Mouse (Mus musculus): Measurements from ENCODE around the gene Rab6b. TPM values are rescaled to one million over a fixed set of nuclear protein-coding genes. Genes with fewer than 3 reads are reported as not detected.

The Rab6b gene
- 5.2 and 5.3 TPM in 2 replicates for polyA plus RNA-seq (2015; fragmentation: Nextera tagmentation; extraction: Ambion mirVana)

- H3K9me3 ChIP-seq (replicated peaks), result no peaks in the 10 kb centered on the region
- H3K4me2 ChIP-seq, result peak within 1 kb of the TSS; percentile 98
- H3K4me1 ChIP-seq, result peaks cover 40% of the 10 kb centered on the region
- peaks cover 58% of the 10 kb centered on the region for H3K27me3 ChIP-seq
- 0 out of 2 replicates have a peak within 1 kb of the TSS, but pooled peaks have one; percentile 13 for H3K27ac ChIP-seq
- no peaks in the 10 kb centered on the region for H3K36me3 ChIP-seq
- ATAC-seq (replicated peaks; ENCODE audit: low FRiP score), result peak; percentile 45
- H3K4me3 ChIP-seq (replicated peaks), result peak within 1 kb of the TSS; percentile 71
- peak within 1 kb of the TSS; percentile 71 for H3K9ac ChIP-seq
- under 1% methylated on average over 52 of the region's 81 CpGs for WGBS
Measured at GRCm38 (mm10) chr9:103111621-103112470, at the start of gene Rab6b. Gene Rab6b (plus strand): TSS chr9:103111787.

GRCm38 (mm10) chr9:103063591-103063990, 48.0 kb upstream of the Rab6b start:
- H3K4me1 ChIP-seq, result no peaks in the 10 kb centered on the region
- ATAC-seq (replicated peaks; ENCODE audit: low FRiP score), result no peak
- no peaks in the 10 kb centered on the region for H3K27me3 ChIP-seq
- H3K9ac ChIP-seq, result no peak overlapping the region
- no peak overlapping the region for H3K4me3 ChIP-seq (replicated peaks)
- no peak overlapping the region for H3K27ac ChIP-seq
- WGBS, result 85% methylated on average over 6 of the region's 6 CpGs
- no peak overlapping the region for H3K4me2 ChIP-seq
- H3K9me3 ChIP-seq (replicated peaks), result no peaks in the 10 kb centered on the region
- no peaks in the 10 kb centered on the region for H3K36me3 ChIP-seq

DNA sequence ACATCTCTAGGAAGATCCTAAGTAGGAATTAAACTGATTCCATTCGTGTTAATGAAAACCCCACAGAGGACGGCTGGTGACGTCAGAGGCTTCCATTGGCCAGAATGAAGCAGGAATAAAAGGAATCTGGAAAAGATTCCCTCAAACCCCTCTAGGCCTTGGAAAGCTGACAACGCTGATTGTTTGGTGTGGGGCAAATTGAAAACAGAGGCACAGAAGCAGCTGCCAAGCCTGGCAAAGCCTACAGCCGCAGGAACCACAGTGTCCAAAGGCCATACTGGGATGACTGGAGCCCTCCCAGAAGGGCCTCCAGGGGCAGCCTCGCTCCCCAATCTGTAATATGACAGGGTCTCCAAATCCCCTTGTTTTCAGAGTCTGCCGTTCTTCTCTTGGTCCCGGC, 44.7 kb upstream of the Rab6b start:
- Histone ChIP-seq H3K9ac (no peak overlapping the region), H3K27me3 (no peaks in the 10 kb centered on the region), H3K4me2 (no peak overlapping the region), H3K9me3 (replicated peaks) (no peaks in the 10 kb centered on the region), H3K27ac (no peak overlapping the region), H3K4me1 (peaks cover 8% of the 10 kb centered on the region), H3K4me3 (replicated peaks) (no peak overlapping the region), H3K36me3 (no peaks in the 10 kb centered on the region)
- WGBS, result 87% methylated on average over 8 of the region's 8 CpGs
- no peak for ATAC-seq (replicated peaks; ENCODE audit: low FRiP score)

DNA sequence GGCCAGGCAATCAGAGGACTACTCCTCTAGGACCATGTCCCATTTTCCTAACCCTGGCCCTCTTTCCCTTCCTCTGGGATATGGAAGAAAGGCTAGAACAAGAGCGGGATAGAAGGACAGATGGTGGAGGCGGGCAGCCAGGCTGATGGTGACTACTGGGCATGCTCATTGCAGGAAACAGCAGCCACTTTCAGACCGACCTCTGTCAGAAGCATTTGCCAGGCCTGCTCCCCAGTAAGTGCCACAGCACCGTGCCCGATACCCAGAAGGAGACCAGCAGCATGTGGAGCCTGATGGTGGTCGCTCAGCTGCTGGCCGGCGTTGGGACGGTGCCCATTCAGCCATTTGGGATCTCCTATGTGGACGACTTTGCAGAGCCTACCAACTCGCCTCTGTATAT, 43.9 kb upstream of the Rab6b start:
- no peak for ATAC-seq (replicated peaks; ENCODE audit: low FRiP score)
- H3K4me3 ChIP-seq (replicated peaks), result no peak overlapping the region
- H3K27me3 ChIP-seq, result no peaks in the 10 kb centered on the region
- no peaks in the 10 kb centered on the region for H3K9me3 ChIP-seq (replicated peaks)
- no peaks in the 10 kb centered on the region for H3K36me3 ChIP-seq
- peaks cover 15% of the 10 kb centered on the region for H3K4me1 ChIP-seq
- no peak overlapping the region for H3K9ac ChIP-seq
- WGBS, result 93% methylated on average over 11 of the region's 11 CpGs
- no peak overlapping the region for H3K27ac ChIP-seq
- H3K4me2 ChIP-seq, result no peak overlapping the region

DNA sequence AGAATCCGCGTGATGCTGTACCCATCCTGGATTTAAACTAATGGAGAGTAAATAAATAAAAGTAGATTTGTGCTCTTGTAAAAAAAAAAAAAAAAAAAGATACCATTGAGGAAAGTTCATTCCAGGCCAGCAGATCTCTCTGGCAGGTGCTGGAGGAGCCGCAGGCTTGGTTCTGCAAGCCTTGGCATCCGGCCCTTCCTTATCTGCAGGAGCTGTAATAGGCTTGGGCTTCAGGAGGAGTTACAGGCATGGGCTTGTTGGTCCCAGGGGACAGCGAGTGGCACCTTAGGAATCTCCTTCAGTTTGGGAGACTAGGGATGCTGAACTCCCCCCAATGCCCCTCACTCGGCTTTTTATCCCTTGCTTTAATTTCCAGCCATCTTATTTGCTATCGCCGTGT, 42.8 kb upstream of the Rab6b start:
- H3K9ac ChIP-seq, result no peak overlapping the region
- no peak for ATAC-seq (replicated peaks; ENCODE audit: low FRiP score)
- WGBS, result 95% methylated on average over 8 of the region's 8 CpGs

GRCm38 (mm10) chr9:103071541-103072203, 39.9 kb upstream of the Rab6b start:
- ATAC-seq (replicated peaks; ENCODE audit: low FRiP score), result peak; percentile 61
- Histone ChIP-seq H3K4me2 (no peak overlapping the region), H3K9ac (no peak overlapping the region), H3K4me3 (replicated peaks) (no peak overlapping the region), H3K27ac (0 out of 2 replicates have a peak overlapping the region, but pooled peaks have one; percentile 43), H3K9me3 (replicated peaks) (no peaks in the 10 kb centered on the region), H3K4me1 (peaks cover 17% of the 10 kb centered on the region), H3K27me3 (no peaks in the 10 kb centered on the region), H3K36me3 (no peaks in the 10 kb centered on the region)
- 52% methylated on average over 7 of the region's 7 CpGs for WGBS

More for the DNA sequence above, 42.8 kb upstream of the Rab6b start:
- Histone ChIP-seq H3K27ac (no peak overlapping the region), H3K36me3 (no peaks in the 10 kb centered on the region), H3K4me2 (no peak overlapping the region), H3K4me3 (replicated peaks) (no peak overlapping the region), H3K9me3 (replicated peaks) (no peaks in the 10 kb centered on the region), H3K4me1 (peaks cover 17% of the 10 kb centered on the region), H3K27me3 (no peaks in the 10 kb centered on the region)

- 84% methylated on average over 6 of the region's 6 CpGs for WGBS
- 0 out of 2 replicates have a peak overlapping the region, but pooled peaks have one; percentile 43 for H3K27ac ChIP-seq
Measured at GRCm38 (mm10) chr9:103072204-103072599, 39.4 kb upstream of the Rab6b start.

DNA sequence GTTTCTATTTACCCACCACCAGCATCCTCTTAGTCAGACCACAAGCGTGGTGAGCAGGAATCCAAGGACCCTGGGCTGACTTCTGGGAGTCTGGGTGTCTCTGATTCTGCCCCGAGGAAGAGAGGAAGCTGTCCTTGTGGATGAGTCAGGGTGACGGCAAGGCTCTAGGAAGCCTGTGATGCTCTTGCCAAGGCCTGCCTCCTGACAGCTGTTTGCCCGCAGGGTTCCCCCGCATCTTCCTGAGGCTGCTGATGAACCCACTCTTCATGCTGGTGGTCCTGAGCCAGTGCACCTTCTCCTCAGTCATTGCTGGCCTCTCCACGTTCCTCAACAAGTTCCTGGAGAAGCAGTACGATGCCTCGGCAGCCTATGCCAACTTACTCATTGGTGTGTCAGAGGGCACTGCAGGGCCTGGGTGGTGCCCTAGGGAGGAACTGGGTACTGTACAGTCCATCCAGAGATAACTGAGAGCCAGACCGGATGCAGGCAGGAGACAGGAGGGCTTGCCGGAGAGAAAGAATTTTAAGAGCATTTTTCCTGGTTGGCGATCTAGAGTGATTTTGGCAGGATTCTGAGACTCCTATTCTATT, 38.6 kb upstream of the Rab6b start:
- H3K36me3 ChIP-seq, result no peaks in the 10 kb centered on the region
- no peaks in the 10 kb centered on the region for H3K27me3 ChIP-seq
- no peak overlapping the region for H3K4me3 ChIP-seq (replicated peaks)
- no peak overlapping the region for H3K9ac ChIP-seq
- ATAC-seq (replicated peaks; ENCODE audit: low FRiP score), result no peak
- no peak overlapping the region for H3K27ac ChIP-seq
- no peak overlapping the region for H3K4me2 ChIP-seq
- H3K9me3 ChIP-seq (replicated peaks), result no peaks in the 10 kb centered on the region
- WGBS, result 83% methylated on average over 11 of the region's 11 CpGs
- peaks cover 27% of the 10 kb centered on the region for H3K4me1 ChIP-seq

More at GRCm38 (mm10) chr9:103072204-103072599, 39.4 kb upstream of the Rab6b start:
- ATAC-seq (replicated peaks; ENCODE audit: low FRiP score), result no peak
- Histone ChIP-seq H3K4me3 (replicated peaks) (no peak overlapping the region), H3K9ac (no peak overlapping the region), H3K9me3 (replicated peaks) (no peaks in the 10 kb centered on the region), H3K4me1 (peaks cover 21% of the 10 kb centered on the region), H3K27me3 (no peaks in the 10 kb centered on the region), H3K4me2 (no peak overlapping the region), H3K36me3 (no peaks in the 10 kb centered on the region)

- 68% methylated on average over 21 of the region's 21 CpGs for WGBS
- H3K36me3 ChIP-seq, result no peaks in the 10 kb centered on the region
- no peak overlapping the region for H3K4me3 ChIP-seq (replicated peaks)
- H3K9ac ChIP-seq, result no peak overlapping the region
- ATAC-seq (replicated peaks; ENCODE audit: low FRiP score), result peak; percentile 43; the same call in 1 of the 2 replicates
- no peak overlapping the region for H3K27ac ChIP-seq
- 0 out of 2 replicates have a peak, but pooled peaks cover 3% of the 10 kb centered on the region for H3K27me3 ChIP-seq
- peaks cover 18% of the 10 kb centered on the region for H3K4me1 ChIP-seq
- no peak overlapping the region for H3K4me2 ChIP-seq
- no peaks in the 10 kb centered on the region for H3K9me3 ChIP-seq (replicated peaks)
Measured at GRCm38 (mm10) chr9:103076836-103077531, 34.6 kb upstream of the Rab6b start.

- no peak overlapping the region for H3K27ac ChIP-seq
- peaks cover 11% of the 10 kb centered on the region for H3K4me1 ChIP-seq
- no peak overlapping the region for H3K4me2 ChIP-seq
- ATAC-seq (replicated peaks; ENCODE audit: low FRiP score), result no peak
- H3K36me3 ChIP-seq, result no peaks in the 10 kb centered on the region
- 0 out of 2 replicates have a peak, but pooled peaks cover 3% of the 10 kb centered on the region for H3K27me3 ChIP-seq
- no peaks in the 10 kb centered on the region for H3K9me3 ChIP-seq (replicated peaks)
- no peak overlapping the region for H3K9ac ChIP-seq
- WGBS, result 58% methylated on average over 6 of the region's 6 CpGs
- H3K4me3 ChIP-seq (replicated peaks), result no peak overlapping the region
Measured at GRCm38 (mm10) chr9:103078194-103078691, 33.3 kb upstream of the Rab6b start.

DNA sequence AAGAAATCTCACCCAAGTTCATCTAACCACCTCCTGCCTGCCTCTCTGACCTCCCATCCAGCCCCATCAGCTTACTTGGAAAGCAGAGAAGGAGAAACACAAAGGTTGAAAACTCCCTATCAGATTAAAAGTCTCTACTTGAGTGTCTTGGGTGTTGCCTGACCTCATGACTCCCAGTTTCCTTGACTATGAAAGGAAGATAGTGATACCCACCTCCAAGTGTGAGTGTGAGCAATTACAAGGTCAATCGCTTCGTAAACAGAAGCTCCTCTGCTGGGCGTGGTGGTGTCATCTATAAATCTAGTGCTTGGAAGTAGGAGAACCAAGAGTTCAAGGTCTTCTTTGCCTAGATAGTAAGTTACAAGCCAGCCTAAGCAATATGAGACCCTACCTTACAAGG, 31.4 kb upstream of the Rab6b start:
- Histone ChIP-seq H3K36me3 (no peaks in the 10 kb centered on the region), H3K9ac (no peak overlapping the region), H3K9me3 (replicated peaks) (no peaks in the 10 kb centered on the region), H3K4me2 (no peak overlapping the region), H3K27ac (no peak overlapping the region), H3K4me3 (replicated peaks) (no peak overlapping the region), H3K27me3 (0 out of 2 replicates have a peak, but pooled peaks cover 10% of the 10 kb centered on the region), H3K4me1 (peaks cover 11% of the 10 kb centered on the region)
- no peak for ATAC-seq (replicated peaks; ENCODE audit: low FRiP score)
- WGBS, result 55% methylated on average over 3 of the region's 3 CpGs
